Comparison of ENCODE assay signal across 8 mouse cellular contexts in the genomic region with DNA sequence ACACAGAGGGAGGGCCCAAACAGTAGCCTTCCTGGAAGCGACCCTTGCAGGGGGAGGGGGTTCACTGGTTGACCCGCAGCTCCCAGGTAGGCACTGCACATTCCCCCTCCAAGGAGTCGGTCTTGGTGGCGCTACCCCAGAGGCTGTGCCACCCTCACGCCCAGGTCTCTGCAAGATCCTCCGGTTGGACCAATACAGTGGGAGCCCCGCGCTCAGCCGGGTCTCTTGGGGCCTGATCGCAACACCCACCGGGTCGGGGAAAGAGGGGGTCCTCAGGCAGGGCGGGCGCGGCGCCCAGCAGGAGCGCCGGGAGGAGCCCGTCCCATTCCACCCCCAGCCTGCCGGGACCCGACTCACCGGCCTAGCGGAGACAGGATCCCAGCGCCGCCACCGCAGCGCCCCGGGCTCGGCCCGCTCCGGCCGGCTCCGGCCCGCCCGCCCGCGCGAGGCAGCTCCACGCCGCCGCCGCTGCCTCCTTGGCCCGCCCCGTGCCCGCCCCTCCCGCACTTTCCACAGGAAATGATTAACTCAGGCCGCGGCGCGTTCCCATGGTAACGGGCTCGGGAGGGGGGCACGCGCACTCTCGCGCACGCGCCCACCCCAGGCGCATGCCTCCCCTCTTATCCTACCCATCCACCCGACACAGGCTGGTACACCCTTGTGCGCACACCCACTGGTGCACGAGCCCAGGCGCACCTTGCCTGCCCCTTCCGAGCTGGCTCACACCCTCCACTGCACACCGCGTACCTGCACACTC.
DNase-seq lines count a peak whose midpoint lies in the region; ATAC-seq lines count a peak whose summit lies in the region.

No protein-coding gene starts in this region.

- peaks cover 56% of the 10 kb centered on the region for H3K27me3 ChIP-seq in erythroblast, embryonic 14.5 days (ENCODE audit: control insufficient read depth)
- no peaks in the 10 kb centered on the region for H3K27me3 ChIP-seq in embryonic facial prominence, embryonic 11.5 days (ENCODE audit: control insufficient read depth, insufficient read depth, low read length)
- peaks cover 28% of the 10 kb centered on the region for H3K27me3 ChIP-seq in limb, embryonic 12.5 days
- peaks cover 42% of the 10 kb centered on the region for H3K27me3 ChIP-seq in midbrain, embryonic 13.5 days

- peak overlapping the region; percentile 97 for H3K4me2 ChIP-seq in embryonic facial prominence, embryonic 11.5 days (ENCODE audit: low read depth, low read length)
- H3K4me2 ChIP-seq in limb, embryonic 12.5 days = peak overlapping the region; percentile 96
- peak overlapping the region; percentile 95 for H3K4me2 ChIP-seq in midbrain, embryonic 13.5 days (replicated peaks)

- H3K4me1 ChIP-seq in erythroblast, embryonic 14.5 days (ENCODE audit: control insufficient read depth) = peaks cover 2% of the 10 kb centered on the region; the same call in 1 of the 2 replicates
- H3K4me1 ChIP-seq in embryonic facial prominence, embryonic 11.5 days (ENCODE audit: control insufficient read depth, insufficient read depth, low read length) = peaks cover 10% of the 10 kb centered on the region
- peaks cover 45% of the 10 kb centered on the region for H3K4me1 ChIP-seq in limb, embryonic 12.5 days (replicated peaks)
- H3K4me1 ChIP-seq in midbrain, embryonic 13.5 days (replicated peaks) = peaks cover 46% of the 10 kb centered on the region

- no peaks in the 10 kb centered on the region for H3K36me3 ChIP-seq in erythroblast, embryonic 14.5 days (ENCODE audit: control insufficient read depth)
- no peaks in the 10 kb centered on the region for H3K36me3 ChIP-seq in embryonic facial prominence, embryonic 11.5 days (replicated peaks; ENCODE audit: control insufficient read depth, insufficient read depth, low read depth, low read length)
- H3K36me3 ChIP-seq in limb, embryonic 12.5 days = no peaks in the 10 kb centered on the region
- no peaks in the 10 kb centered on the region for H3K36me3 ChIP-seq in midbrain, embryonic 13.5 days

- H3K9ac ChIP-seq in embryonic facial prominence, embryonic 11.5 days (replicated peaks; ENCODE audit: low read length) = peak overlapping the region; percentile 71
- peak overlapping the region; percentile 82 for H3K9ac ChIP-seq in limb, embryonic 12.5 days (replicated peaks)
- peak overlapping the region; percentile 90 for H3K9ac ChIP-seq in midbrain, embryonic 13.5 days (replicated peaks)

- ATAC-seq in erythroblast, adult 5-6 weeks (replicated peaks; ENCODE audit: low FRiP score, poor library complexity, severe bottlenecking) = no peak
- ATAC-seq in embryonic facial prominence, embryonic 11.5 days (replicated peaks; ENCODE audit: insufficient number of reproducible peaks, low FRiP score, low TSS enrichment, low read depth) = peak; percentile 78
- ATAC-seq in limb, embryonic 12.5 days (ENCODE audit: insufficient number of reproducible peaks, insufficient read depth, low FRiP score, low TSS enrichment, low read depth) = peak; percentile 64
- peak; percentile 85 for ATAC-seq in midbrain, embryonic 13.5 days

- no peak overlapping the region for H3K27ac ChIP-seq in embryonic facial prominence, embryonic 11.5 days (replicated peaks; ENCODE audit: low read depth, low read length)
- H3K27ac ChIP-seq in limb, embryonic 12.5 days = peak overlapping the region; percentile 72
- H3K27ac ChIP-seq in midbrain, embryonic 13.5 days = peak overlapping the region; percentile 74

- peak overlapping the region; percentile 50 for H3K4me3 ChIP-seq in erythroblast, embryonic 14.5 days (replicated peaks)
- H3K4me3 ChIP-seq in embryonic facial prominence, embryonic 11.5 days (ENCODE audit: low read depth, low read length) = peak overlapping the region; percentile 67
- peak overlapping the region; percentile 75 for H3K4me3 ChIP-seq in limb, embryonic 12.5 days (replicated peaks)
- peak overlapping the region; percentile 68 for H3K4me3 ChIP-seq in midbrain, embryonic 13.5 days (replicated peaks)

- WGBS in embryonic facial prominence, embryonic 11.5 days = under 1% methylated on average over 31 of the region's 66 CpGs
- under 1% methylated on average over 64 of the region's 66 CpGs for WGBS in limb, embryonic 12.5 days
- WGBS in midbrain, embryonic 13.5 days = 1% methylated on average over 44 of the region's 66 CpGs

- no peaks in the 10 kb centered on the region for H3K9me3 ChIP-seq in erythroblast, embryonic 14.5 days (ENCODE audit: control insufficient read depth, low read length)
- H3K9me3 ChIP-seq in embryonic facial prominence, embryonic 11.5 days (replicated peaks; ENCODE audit: control insufficient read depth, low read length) = no peaks in the 10 kb centered on the region
- no peaks in the 10 kb centered on the region for H3K9me3 ChIP-seq in limb, embryonic 12.5 days
- H3K9me3 ChIP-seq in midbrain, embryonic 13.5 days = no peaks in the 10 kb centered on the region

- peak; percentile 72 for DNase-seq in embryonic facial prominence, embryonic 11.5 days (ENCODE audit: low spot score)
- DNase-seq in heart, adult 8-10 months (ENCODE audit: low spot score) = peak; percentile 58
- DNase-seq in kidney, adult 8-10 months = peak; percentile 83
- DNase-seq in spleen, postnatal 14 days (ENCODE audit: low spot score in 2 of 2) = peak; percentile 18 to 43

Comparison
In these comparisons a context has a peak if more than half of its experiments do, and no peak if none do; other contexts are left out.
1. DNase-seq: peak in every context shown above with its lines; median percentile 83 in kidney, adult 8-10 months; 72 in embryonic facial prominence, embryonic 11.5 days; 58 in heart, adult 8-10 months; 30 in spleen, postnatal 14 days.